Mouse (Mus musculus): ENCODE measurements around the gene Fyn.

- TF ChIP-seq POLR2A (IDR thresholded peaks at IDR 0.05; ENCODE audit: low read depth, low read length) (no peak), CTCF (IDR thresholded peaks at IDR 0.05; ENCODE audit: borderline replicate concordance, insufficient read depth, low read length) (no peak)
Observed at GRCm38 (mm10) chr10:39509937-39510336, 141.3 kb downstream of the Fyn start.

Measured in embryonic fibroblast, embryonic 13.5 days (primary cell).